Mouse (Mus musculus) v-Abl transformed pro-B cells (cell line): Measurements from ENCODE around the gene Hoxd13.

Source experiments
- in situ Hi-C, 2 experiments: fragments of 400-800 bp; cut with MboI; formaldehyde crosslinking; loops; one replicate each; pipeline ENCODE4 v1.15.1; 2025; ENCODE audit not compliant: unreplicated experiment in 2 of 2

The Hoxd13 gene

DNA sequence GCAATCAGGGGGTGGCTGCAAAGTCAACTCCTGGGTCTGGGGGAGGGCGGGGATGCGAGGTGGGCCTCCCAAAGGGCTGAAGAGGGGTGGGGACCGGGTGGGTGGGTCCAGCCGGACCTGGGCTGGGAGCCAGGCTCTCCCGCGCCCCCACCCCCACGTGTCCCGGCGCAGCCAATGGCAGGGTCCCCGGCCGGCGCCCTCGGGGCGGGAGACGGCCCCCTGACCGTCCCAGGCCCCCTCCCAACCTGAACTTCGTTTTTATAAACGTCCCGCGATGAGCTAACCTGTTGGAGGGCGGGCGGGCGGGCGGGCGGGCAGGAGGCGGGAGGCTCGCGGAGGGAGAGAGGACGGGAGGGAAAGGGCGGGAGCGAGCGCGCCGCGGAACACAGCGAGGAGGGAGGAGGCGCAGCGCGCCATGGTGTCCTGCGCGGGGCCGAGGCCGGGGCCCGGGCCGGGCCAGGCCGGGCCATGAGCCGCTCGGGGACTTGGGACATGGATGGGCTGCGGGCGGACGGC, at the start of gene Hoxd13:
Gene Hoxd13, plus strand, starts transcription at position 469 of the 516 bp plus-strand sequence.
- in situ Hi-C loops = loop anchor here in 1 of 2 experiments (5.0 to 25.0 kb wide), 2 partner anchors 706 to 1381 kb away; no protein-coding TSS in a partner anchor

DNA sequence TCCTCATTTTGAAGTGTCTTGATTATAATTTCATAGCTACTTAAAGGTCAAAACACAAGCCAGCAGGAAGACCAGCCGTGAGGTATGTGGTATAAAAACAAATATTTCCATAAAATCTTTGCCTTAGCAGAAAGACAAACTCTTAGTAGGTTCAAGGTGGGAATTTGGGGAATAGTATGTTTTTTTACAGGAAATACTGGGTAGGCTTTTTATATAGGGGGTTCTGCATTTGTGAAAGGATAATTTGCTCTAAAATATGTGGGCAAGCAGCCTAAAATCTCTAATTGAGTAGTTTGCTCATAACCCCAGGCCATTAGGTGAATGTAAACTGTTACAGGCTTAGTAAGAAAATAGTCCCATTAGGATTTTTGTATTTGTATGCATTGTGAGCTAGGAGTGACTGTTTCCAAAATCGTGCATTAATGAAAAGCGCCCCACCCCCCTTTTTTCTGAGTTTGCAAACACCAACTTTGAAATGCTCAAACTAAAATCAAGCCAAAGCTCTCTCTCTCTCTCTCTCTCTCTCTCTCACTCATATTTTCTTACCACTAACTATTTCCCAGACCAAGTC, 48.3 kb upstream of the Hoxd13 start:
- in situ Hi-C loops = no loop called here

DNA sequence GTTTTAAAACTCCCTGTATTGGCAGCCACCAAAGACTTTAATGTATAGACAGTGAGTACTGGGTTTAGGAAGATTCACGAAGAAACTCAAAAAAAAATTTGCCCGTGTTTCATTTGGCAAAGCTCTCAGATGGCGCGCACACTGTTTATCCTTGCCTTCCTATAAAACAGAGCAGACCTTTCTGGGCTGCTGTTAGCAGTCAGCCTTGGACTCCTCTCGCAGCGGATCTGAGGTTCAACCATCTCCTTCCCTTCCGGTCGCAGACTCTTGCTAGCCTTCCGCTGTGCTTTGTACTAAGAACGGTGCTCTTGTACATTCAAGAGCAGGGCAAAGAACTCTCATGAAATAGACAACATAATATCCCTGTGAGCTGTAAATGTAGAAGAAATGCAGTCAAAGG, 47.7 kb upstream of the Hoxd13 start:
- in situ Hi-C loops = no loop called here

DNA sequence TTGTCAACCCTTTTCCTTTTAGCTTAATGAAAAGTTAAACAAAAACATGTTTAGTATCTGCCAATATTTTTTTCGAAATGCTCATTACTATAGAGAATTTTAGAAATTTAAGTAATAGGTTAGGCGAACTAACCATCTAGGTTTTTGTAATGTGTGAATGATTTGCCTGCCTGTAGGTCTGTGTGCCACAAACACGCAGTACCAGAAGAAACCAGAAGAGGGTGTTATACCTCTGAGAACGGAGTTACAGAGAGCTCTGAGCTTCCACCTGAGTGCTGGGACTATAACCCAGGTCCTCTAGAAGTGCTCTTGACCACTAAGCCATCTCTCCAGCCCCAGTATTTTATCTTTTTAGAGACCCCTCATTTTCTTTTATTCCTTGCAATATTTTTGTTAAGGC, 32.7 kb upstream of the Hoxd13 start:
- in situ Hi-C loops = no loop called here

DNA sequence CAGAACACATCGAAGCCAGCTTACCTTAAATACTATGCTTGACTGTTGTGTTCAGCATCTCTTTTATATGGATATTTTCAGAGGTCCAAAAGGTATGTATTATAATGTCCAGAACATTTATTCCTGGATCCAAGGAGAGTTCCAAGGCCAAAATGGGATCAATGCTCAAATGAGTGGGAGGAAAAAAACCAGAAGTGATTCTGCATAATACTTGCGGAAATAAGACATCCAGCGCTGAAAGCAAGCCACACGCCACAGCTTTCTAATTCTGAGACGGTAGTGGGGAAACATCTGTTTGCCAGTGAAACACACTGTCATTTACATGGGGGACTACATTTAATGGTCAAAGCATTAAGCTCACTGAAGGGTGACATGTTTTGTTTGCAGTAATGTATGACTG, 25.7 kb upstream of the Hoxd13 start:
- in situ Hi-C loops = no loop called here

DNA sequence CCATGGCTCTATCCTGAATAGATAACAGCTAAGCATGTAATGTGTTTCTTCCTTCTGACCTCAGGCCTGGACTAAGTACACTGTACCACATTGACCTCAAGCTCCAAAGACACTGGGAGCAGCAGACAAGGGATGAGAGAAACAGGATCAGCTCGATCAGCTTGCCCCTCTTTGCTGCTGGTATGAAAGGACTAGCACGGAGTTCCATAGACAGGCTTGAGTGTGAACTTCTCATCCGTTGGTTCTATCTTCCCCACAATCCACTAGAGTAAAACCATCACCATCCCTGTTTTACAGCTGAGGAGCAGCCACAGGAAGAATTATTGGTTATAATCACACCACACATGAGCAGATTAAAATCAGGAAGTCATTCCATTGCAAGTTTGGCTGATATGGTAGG, 22.5 kb upstream of the Hoxd13 start:
- in situ Hi-C loops = no loop called here

DNA sequence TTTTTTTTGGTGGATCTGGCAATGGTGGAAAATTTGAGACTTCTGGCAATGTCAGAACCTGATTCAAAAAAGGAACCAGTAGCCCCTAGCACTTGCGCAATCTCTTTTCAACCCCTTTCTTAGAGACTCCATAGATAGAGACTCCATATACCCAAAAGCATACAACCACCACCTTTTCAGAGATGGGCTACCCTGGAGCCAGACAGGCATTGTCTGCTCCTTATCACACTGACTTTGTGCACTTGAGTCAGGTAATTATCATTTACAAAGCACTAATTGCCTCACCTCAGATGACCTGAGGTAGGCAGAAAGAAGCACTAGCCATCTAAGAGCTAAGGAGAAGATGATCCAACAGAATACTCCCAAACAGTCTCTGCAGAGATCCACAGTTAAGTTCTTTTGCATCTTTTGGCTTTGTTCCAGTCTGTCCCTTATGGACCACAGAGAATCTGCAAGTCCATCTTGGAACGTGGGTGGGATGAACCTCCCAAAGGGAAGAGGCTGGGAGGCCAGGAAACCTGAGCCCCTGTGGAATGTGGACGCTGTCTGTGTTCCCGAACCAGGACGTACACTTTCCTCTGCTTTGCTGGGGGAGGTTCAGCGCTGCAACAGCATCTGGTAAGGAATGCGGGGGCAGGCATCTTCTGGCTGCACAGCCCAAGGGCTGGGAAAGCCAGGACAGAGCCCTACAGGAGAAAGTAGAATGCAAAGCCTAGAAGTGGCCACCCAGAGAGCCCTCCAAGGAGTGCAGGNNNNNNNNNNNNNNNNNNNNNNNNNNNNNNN, 20.8 kb upstream of the Hoxd13 start:
- in situ Hi-C loops = no loop called here

DNA sequence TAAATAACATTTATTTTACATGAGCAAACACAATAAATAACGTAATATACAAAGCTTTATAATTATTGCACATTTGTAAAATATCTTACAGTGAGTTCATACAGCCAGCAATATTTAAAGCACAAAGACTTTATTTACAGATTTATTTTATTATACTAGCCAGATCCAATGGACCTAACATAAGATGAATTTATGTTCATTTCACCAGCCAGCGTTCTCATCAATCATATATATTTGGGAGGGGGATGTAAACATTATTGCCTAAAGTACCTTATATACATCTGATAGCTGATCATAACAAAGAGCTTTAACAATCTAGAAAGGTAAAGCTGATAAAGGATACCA, 15.1 kb upstream of the Hoxd13 start:
- in situ Hi-C loops = loop anchor here in 1 of 2 experiments (25.0 kb wide), 1 partner anchor 1366 kb away; no protein-coding TSS in a partner anchor

DNA sequence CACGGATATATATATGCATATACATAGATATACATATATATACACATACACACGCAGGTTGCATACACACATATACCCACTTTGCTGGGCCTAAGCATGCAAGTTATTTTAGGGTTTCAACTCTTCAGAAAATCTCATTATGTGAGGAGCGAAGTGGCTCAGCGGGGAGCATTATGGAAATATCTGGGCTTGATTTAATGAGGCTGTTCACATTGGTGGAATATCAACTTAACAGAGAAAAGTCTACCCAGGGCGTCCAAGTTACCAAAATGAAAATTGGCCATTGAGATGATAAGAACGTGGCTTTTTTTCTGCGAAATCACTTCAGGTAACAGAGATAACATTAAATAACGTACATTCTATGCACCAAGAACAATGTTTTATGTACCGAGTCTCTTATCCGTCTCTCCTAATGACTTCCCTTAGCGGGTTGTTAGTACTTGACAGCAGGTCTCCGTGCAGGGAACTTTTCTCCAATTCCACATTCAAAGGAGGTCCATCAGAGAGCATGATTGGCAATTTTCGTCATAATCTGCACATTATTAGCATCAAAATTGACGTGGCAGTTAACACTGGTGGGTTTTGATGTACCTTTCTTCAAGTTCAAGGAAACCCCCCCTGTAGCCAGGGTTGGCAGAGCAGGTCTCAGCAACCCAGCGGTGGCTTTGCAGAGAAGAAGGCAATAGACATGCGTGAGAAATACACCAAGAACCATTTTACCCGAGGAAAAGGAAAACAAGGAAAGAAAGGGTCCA, 14.2 kb upstream of the Hoxd13 start:
- in situ Hi-C loops = loop anchor here in 1 of 2 experiments (25.0 kb wide), 1 partner anchor 1367 kb away; no protein-coding TSS in a partner anchor

DNA sequence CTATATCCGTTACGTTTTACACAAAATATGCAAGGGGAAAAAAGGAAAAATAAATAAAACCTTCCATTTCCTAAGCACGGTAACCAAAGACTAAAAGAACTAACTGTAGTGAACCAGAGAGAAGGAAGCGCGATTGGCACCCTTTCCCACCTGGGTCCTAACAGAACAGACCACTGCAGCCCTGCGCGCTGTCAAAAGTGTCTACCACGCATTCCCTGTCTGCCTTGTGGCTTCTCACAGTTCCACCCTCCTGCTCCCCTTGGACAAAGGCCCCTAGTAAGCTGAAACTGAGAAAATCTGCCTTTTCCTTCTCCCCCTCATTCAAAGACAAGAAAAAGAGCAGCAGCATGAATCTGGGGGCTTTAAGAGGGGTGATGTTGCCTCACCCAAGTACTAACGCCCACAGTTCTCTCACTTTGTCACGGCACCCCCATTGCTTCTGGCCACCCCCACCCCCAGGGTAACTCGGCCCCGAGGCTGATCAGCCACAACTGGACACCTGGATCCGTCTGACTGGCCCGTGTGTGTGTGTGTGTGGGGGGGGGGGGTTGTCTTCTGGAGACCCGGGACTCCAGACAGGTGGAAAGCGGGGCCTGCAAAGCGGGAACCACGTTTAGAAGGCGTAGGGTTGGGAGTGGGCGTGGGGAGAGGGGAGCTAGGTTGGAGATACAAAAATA, 13.2 kb upstream of the Hoxd13 start:
- in situ Hi-C loops = loop anchor here in 1 of 2 experiments (25.0 kb wide), 1 partner anchor 1368 kb away; no protein-coding TSS in a partner anchor

DNA sequence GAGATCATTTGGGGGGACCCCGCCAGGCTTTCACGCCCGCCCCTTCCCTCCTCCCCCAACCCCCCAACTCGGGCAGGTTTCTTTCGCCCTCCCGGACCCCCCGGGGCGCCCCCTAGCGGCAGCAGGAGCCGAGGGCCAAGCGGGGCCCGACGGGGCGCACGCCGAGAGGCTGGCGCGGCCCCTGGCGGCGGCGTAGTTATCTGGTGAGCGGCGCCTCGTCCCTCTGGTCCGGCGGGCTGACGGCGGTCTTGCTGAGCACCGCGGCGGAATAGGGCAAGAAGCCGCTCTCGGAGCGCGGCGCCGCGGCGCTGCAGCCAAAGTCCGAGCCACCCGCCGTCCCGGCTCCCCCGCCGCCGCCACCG, 12.7 kb upstream of the Hoxd13 start:
- in situ Hi-C loops = loop anchor here in 1 of 2 experiments (25.0 kb wide), 1 partner anchor 1368 kb away; no protein-coding TSS in a partner anchor

DNA sequence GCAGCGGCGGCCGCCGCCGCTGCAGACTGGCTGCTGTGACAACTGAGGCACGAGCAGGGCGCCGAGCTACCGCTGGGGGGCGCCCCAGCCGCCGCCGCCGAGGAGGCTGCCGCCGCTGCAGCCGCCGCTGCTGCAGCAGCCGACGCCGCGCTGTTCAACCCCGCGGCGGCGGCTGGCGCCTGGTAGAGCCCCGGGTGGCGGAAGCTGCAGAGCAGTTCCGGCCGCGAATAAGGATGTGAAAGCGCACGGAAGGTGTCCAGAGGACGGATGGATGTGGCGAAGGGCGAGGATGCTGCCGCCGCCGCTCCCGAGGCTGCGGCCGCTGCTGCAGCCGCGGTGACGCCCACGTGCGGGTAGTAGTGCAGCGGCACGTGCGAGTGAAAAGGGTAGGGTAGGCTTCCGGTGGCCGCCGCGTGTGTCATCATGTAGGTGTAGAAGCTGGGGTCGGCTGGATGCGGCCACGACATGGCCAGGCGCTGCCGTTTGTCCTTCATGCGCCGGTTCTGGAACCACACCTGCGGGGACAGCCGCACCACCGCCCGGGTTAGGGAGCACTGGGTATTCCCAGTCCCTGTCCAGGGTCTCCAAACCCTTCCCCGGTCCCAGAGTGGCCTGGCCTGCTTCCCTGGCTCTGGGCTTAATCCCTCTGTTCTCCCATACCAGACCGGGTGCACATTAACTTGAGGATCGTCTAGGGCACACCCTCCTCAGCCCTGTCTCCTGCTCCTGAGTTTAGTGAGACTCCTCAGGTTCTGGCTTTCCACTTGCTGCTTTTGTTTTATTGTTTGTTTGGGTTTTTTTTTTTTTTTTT, 12.1 kb upstream of the Hoxd13 start:
- in situ Hi-C loops = loop anchor here in 1 of 2 experiments (25.0 kb wide), 1 partner anchor 1369 kb away; no protein-coding TSS in a partner anchor

DNA sequence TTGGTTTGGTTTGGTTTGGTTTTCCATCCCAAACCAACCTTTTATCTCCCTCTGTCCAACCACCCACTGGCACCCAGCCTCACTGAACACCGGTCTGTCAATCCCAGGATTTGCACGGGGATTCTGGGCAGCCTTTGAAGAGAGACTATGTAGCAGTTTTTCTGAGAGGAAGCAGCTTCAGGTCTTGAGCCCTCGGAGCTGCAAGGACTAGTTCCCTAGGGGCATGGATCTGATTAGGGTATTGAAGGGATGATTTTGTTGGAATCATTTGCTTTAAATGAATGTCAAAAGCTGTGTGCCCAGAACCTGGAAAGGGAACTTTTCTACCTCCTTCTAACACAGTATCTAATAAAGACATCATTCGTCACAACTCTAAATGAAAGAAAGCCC, 11.5 kb upstream of the Hoxd13 start:
- in situ Hi-C loops = loop anchor here in 1 of 2 experiments (25.0 kb wide), 1 partner anchor 1369 kb away; no protein-coding TSS in a partner anchor

DNA sequence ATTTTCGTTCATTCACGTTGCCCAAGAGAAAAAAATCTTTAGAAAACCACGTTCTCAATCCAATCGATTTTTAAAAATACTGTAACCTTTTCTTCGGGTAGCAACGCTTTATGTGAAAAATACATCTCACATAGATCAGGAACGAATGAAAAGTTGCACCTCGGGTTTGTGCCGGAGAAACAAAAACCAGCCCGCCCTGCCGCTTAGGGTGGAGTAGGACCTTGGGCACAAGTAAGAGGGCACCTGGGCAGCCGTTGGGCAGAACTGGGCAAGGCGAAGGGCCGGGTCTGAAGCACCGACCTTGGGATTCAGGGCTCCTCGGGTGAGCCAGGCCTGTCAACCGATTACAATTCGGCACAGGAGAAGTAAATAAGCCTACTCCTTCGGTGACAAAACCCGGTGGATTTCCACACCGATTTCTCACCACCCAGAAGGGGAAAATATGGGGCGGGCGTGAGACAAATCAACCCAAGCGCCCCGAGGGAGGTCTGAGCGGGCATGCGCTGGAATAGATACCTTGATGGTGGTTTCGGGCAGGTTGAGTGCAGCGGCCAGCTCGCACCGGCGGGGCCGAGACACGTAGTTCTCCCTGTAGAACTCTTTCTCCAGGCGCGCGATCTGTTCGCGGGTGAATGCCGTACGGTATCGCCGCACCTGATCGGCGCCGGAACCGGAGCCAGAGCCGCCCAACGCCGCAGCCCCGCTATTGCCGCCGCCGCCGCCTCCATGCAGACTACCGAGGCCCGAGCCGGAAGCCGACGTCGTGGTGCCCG, 10.7 kb upstream of the Hoxd13 start:
- in situ Hi-C loops = loop anchor here in 1 of 2 experiments (25.0 kb wide), 1 partner anchor 1370 kb away; no protein-coding TSS in a partner anchor

DNA sequence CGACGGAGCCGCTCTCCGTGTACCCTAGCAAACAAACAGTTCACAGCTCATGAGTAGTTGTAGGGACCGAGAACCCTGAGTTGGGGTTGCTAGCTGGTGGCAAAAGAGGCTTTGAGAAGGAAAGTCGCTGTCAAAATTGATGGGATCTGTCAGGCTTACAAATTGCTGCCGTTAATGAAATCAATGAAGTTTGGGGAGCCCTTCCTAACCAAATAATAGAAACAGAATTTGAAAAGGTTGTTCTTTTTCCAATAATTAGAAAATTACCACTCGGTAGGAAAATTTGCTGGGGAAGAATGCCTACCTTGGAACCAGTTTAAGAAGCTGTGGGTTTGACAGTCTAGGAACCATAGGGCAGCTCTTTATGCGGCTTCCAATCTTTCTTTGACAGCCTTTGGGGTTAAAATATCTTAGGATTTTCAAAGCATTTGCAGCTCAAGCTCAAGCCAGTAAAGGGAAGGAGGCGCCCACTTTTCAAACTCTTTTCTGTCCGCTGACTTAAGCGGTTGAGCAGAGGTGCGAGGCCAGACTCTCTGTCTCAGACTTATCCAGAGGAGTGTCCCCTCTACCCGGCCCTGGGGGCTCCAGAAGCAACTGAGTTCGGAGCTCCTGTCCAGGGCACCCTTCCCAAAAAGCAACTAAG, 10.0 kb upstream of the Hoxd13 start:
- in situ Hi-C loops = loop anchor here in 1 of 2 experiments (25.0 kb wide), 1 partner anchor 1371 kb away; no protein-coding TSS in a partner anchor

DNA sequence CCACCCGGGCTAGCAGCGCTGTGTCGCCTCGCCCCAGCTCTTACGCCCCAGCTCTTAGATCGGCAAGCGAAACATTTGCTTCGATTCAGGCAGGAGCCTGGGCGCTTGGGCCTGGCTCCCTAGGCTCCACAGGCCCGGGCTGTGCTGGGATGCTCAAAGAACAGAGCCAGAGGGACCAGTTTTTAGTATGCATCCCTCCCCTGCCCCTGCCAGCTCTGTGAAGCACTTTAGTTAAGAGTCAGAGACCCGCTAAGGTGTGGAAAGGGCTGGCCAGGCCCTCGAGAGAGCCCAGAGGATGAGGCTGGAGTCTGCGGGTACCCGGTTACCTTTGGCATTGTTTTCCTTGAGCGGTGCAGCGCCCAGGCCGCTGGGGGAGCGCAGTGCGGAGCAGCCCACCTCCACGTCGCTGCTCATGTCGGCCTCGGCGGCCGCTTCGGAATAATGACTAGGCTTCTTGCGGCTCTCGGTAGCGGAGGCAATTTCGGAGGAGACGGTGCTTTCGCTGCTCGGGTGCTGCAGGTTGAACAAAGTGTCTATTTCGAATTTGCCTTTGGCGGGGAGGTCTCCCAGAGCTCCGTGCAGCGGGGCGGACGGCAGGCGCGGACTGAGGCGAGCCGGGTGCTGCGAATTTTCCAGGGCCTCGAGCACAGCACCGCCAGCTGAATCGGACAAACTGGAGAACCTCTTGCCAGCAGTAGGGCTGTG, 9.3 kb upstream of the Hoxd13 start:
- in situ Hi-C loops = loop anchor here in 1 of 2 experiments (25.0 kb wide), 1 partner anchor 1372 kb away; no protein-coding TSS in a partner anchor

DNA sequence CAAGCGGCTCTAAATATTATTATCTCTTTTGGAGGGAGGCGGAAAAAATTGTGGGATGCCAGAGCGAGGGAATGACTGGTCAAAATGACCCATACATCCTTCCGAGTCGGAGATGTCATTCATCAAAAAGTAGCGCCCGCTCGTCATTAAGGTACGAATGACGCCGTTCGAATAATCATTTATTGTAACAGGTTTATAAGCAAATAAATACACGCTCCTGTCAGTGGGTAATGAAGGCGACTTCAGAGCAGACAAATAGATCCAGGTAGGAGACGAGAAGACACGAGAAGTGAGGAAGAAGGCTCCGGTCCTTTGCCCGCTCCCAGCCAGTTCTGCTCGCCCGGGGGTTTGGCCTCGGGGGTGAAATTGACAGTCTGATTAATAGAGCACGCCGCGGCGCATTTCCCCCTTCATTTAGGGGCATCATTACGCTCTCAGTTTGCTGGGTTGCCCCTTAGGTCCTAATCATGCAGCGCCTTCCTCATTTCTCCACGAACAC, 8.6 kb upstream of the Hoxd13 start, which contains the start of gene Evx2:
Gene Evx2, minus strand, starts transcription at position 51 of the 499 bp plus-strand sequence.
- in situ Hi-C loops = loop anchor here (5.0 to 25.0 kb wide), 4 partner anchors 357 to 1372 kb away; no protein-coding TSS in a partner anchor
